Mouse (Mus musculus): Measurements from ENCODE around the gene Usp4. TPM values are rescaled to one million over a fixed set of nuclear protein-coding genes. Genes with fewer than 3 reads are reported as not detected.

Gene Usp4
- polyA plus RNA-seq, 1 experiment from 2014 or later: 132 TPM

DNA sequence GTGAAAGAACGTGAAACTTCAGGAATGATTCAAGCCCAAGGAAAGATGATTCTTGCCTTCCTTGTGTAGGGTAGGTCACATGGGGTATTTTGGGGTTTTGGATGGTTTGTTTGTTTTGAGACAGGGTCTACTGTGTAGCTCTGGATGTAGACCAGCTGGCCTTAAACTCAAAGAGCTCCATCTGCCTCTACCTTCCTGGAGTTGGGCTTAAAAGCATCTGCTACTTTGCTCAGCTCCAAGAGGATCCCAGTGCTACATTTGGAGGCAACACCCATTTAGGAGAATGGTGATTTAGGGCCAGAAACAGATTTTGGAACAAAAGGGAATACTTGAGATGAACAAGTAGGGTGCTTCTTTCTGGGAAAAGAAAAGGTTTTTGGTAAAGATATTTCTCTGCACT is 22.9 kb upstream of the Usp4 start:
- H3K27ac ChIP-seq: no peak overlapping the region
- no peak for ATAC-seq
- H3K9me3 ChIP-seq (replicated peaks): no peaks in the 10 kb centered on the region
- no peak overlapping the region for H3K4me3 ChIP-seq
- H3K27me3 ChIP-seq: no peaks in the 10 kb centered on the region
- no peak overlapping the region for H3K4me2 ChIP-seq
- H3K4me1 ChIP-seq: no peaks in the 10 kb centered on the region
- no peak overlapping the region for H3K9ac ChIP-seq
- peaks cover 41% of the 10 kb centered on the region for H3K36me3 ChIP-seq (ENCODE audit: poor library complexity, severe bottlenecking)
- 100% methylated on average over 1 of the region's 1 CpGs for WGBS

DNA sequence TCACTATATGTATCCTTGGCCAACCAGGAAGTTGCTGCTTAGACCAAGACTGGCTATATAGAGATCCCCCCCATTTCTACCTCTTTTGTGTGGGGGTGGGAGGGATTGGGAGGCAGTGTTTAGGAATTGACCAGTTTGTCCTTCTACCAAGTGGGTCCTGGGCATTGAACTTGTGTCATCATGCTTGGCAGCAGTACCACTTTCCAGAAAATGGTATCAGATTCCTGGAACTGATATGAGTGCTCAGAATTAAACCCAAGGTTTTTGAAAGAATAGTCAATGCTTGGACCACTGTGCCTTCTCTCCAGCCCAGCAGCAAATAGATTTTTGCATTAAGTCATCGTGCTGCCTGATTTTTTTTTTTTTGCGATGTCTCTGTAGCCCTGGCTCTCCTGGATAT is 21.8 kb upstream of the Usp4 start:
- no peak overlapping the region for H3K4me2 ChIP-seq
- 96% methylated on average over 2 of the region's 2 CpGs for WGBS
- no peak overlapping the region for H3K27ac ChIP-seq
- no peaks in the 10 kb centered on the region for H3K27me3 ChIP-seq
- no peaks in the 10 kb centered on the region for H3K4me1 ChIP-seq
- no peak overlapping the region for H3K4me3 ChIP-seq
- no peaks in the 10 kb centered on the region for H3K9me3 ChIP-seq (replicated peaks)
- peaks cover 49% of the 10 kb centered on the region for H3K36me3 ChIP-seq (ENCODE audit: poor library complexity, severe bottlenecking)
- no peak overlapping the region for H3K9ac ChIP-seq
- ATAC-seq: no peak

DNA sequence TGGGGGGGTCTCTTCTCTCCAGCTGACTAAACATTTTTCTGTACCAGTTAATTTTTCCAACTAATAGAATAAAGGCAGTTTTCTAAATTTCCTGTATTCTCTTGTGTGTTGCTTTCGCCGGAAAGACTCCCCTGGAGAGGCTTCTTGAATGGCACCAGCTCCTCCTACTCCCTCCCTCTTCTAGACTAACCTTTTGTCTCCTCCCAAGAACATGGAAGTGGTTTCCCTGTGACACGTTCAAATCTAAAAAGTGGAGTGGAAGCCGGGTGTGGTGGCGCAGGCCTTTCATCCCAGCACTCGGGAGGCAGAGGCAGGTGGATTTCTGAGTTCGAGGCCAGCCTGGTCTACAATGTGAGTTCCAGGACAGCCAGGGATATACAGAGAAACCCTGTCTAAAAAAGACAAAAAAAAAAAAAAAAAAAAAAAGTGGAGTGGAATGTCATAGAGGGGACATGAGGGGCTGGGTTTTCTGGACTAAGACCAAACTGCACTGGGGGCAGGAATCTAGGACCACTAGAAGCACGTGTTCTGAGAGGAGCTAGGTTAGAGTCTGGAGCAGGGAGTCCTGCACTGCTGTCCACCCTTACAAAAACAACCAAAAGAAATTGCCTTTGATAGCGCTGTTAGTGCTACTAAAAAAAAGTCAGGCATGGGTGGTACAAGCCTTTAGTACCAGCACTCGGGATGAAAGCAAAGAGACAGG is 9.7 kb upstream of the Usp4 start:
- whole genome bisulfite sequencing: 66% methylated on average over 10 of the region's 10 CpGs
- Histone ChIP-seq H3K27me3 (no peaks in the 10 kb centered on the region), H3K4me2 (peak overlapping the region; percentile 75), H3K9me3 (replicated peaks) (no peaks in the 10 kb centered on the region), H3K4me1 (peaks cover 20% of the 10 kb centered on the region), H3K4me3 (peak overlapping the region; percentile 58; the same call in 1 of the 2 replicates), H3K36me3 (ENCODE audit: poor library complexity, severe bottlenecking) (peaks cover 41% of the 10 kb centered on the region), H3K27ac (peak overlapping the region; percentile 91), H3K9ac (peak overlapping the region; percentile 86; the same call in 1 of the 2 replicates)
- ATAC-seq: no peak

DNA sequence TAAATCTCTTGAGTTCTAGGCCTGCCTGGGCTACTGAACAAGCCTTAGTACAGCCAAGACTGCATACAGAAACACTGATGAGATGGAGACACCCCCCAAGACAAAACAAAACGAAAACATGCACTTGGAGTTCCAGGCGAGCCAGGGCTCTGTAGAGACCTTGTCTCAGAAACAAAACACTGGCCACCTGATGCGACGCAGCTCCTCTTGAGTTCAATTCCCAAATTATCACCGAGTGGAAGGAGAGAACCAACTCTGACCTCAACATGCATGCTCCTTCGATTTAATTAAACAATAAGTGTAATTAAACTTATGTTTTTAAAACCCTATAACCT is 9.1 kb upstream of the Usp4 start:
- H3K9me3 ChIP-seq (replicated peaks): no peaks in the 10 kb centered on the region
- peaks cover 20% of the 10 kb centered on the region for H3K4me1 ChIP-seq
- peak overlapping the region; percentile 58 for H3K4me3 ChIP-seq
- peak overlapping the region; percentile 91 for H3K27ac ChIP-seq
- peak overlapping the region; percentile 75 for H3K4me2 ChIP-seq
- peaks cover 37% of the 10 kb centered on the region for H3K36me3 ChIP-seq (ENCODE audit: poor library complexity, severe bottlenecking)
- 30% methylated on average over 6 of the region's 6 CpGs for WGBS
- ATAC-seq: 0 out of 2 replicates have a peak, but pooled peaks have one; percentile 14
- no peaks in the 10 kb centered on the region for H3K27me3 ChIP-seq
- peak overlapping the region; percentile 86 for H3K9ac ChIP-seq

DNA sequence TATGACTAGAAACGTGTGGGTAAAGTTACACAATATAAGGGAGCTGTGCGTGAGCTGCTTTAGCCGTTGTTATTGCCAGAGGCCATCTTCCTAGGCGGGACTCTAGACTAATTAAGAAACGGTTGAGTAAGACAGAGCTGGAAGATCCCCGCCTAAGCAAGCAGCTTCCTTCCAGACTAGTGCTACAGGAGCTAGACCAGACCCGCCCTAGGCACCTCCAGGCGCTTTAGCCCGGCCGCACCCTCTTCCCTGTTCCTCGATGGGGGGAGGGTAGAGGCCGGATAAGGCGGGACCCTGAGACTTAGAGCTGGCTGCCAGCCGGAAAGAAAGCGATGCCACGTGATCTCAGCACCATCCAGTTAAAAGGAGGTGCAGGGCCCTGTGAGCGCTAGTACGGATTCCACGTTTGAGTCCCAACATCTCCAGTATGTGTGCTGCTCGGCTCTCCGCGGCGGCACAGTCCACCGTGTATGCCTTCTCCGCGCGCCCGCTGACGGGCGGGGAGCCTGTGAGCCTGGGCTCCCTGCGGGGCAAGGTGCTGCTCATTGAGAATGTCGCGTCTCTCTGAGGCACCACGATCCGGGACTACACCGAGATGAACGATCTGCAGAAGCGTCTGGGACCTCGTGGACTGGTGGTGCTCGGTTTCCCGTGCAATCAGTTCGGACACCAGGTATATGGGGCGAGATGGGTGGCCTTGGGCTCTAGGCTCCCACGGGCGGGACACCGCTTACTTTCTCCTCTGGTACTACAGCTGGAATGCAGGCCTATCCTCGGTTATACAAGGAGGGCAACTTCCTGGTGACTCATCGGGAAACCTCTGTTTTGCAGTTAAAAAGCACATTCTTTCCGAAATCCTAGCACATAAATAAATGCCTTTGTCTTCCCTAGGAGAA is 8.5 kb upstream of the Usp4 start, which contains the start of gene Gpx1:
Gene Gpx1, plus strand, starts transcription at position 18 of the 896 bp plus-strand sequence.
- Histone ChIP-seq H3K4me3 (peak within 1 kb of the TSS; percentile 58), H3K9me3 (replicated peaks) (no peaks in the 10 kb centered on the region), H3K4me2 (peak within 1 kb of the TSS; percentile 75), H3K27me3 (no peaks in the 10 kb centered on the region), H3K27ac (peak within 1 kb of the TSS; percentile 91), H3K9ac (peak within 1 kb of the TSS; percentile 86), H3K4me1 (peaks cover 20% of the 10 kb centered on the region), H3K36me3 (ENCODE audit: poor library complexity, severe bottlenecking) (peaks cover 31% of the 10 kb centered on the region)
- ATAC-seq: peak; percentile 97
- WGBS: under 1% methylated on average over 49 of the region's 49 CpGs

DNA sequence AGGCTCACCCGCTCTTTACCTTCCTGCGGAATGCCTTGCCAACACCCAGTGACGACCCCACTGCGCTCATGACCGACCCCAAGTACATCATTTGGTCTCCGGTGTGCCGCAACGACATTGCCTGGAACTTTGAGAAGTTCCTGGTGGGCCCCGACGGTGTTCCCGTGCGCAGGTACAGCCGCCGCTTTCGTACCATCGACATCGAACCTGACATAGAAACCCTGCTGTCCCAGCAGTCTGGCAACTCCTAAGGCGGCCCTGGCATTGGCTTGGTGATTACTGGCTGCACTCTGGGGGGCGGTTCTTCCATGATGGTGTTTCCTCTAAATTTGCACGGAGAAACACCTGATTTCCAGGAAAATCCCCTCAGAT is 7.8 kb upstream of the Usp4 start:
- H3K27ac ChIP-seq: peak overlapping the region; percentile 91; the same call in 1 of the 2 replicates
- peak overlapping the region; percentile 75 for H3K4me2 ChIP-seq
- peaks cover 20% of the 10 kb centered on the region for H3K4me1 ChIP-seq
- 15% methylated on average over 20 of the region's 20 CpGs for WGBS
- no peak for ATAC-seq
- H3K9ac ChIP-seq: peak overlapping the region; percentile 86
- H3K27me3 ChIP-seq: no peaks in the 10 kb centered on the region
- peaks cover 23% of the 10 kb centered on the region for H3K36me3 ChIP-seq (ENCODE audit: poor library complexity, severe bottlenecking)
- no peaks in the 10 kb centered on the region for H3K9me3 ChIP-seq (replicated peaks)
- peak overlapping the region; percentile 58 for H3K4me3 ChIP-seq

DNA sequence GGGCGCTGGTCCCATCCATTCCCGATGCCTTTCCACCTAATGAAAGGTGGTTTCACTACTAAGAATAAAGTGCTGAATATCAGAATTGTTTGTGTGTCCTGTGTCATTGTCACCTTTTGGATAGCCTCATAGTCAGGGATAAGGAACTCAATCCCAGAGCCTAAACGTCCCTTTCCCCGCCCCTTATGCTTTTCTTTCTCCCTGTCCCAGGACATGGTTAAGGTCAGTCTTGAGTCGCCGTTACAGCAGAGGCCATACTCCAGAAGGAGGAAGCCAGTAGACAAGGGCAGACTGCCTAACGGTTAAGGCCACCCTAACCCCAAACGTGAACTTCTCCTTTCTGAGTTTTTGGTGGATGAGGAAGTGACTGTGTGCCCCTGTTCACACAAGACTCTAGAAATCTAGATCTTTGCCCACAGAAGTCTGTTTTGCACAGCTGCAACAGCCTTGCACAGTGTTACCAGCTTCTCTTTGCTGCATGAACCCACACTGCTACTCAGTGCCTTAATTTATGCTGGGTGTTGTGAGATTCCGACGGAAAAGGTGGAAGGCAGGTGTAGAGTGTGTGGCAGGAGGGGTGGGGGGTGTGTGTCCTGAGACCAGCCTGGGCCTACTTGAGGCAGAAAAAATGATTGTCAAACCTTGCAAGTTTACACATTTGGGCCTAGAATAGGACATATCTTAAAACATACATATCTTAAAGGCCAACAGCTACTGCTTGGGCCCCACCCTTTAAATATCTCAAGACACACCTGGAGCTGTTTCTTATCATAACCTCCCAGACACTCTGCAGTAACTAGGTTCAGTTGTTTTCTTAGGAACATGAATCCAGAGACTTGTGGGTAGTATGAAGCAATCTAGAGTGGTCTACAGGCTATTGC is 7.2 kb upstream of the Usp4 start:
- Histone ChIP-seq H3K4me3 (peak overlapping the region; percentile 58), H3K9ac (peak overlapping the region; percentile 86), H3K9me3 (replicated peaks) (no peaks in the 10 kb centered on the region), H3K36me3 (ENCODE audit: poor library complexity, severe bottlenecking) (peaks cover 17% of the 10 kb centered on the region), H3K4me1 (peaks cover 20% of the 10 kb centered on the region), H3K27me3 (no peaks in the 10 kb centered on the region), H3K4me2 (peak overlapping the region; percentile 75), H3K27ac (no peak overlapping the region)
- 78% methylated on average over 10 of the region's 10 CpGs for WGBS
- no peak for ATAC-seq

DNA sequence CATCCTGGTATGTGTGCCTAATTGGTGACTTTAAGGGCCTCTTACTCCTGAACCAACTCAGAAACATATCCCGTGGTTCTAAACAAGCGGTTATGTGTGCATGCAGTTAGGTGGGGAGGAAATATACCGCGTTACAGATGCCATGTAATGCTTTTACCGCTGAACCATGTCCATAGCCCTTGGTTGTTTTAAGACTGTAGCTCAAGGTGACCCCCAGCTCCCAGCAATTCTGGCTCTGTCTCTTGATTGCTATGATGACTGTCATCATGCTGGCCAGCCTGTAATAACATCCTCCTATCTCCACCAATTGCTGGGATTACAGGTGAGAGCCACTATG is 6.5 kb upstream of the Usp4 start:
- peaks cover 23% of the 10 kb centered on the region for H3K4me1 ChIP-seq
- no peak overlapping the region for H3K27ac ChIP-seq
- H3K4me3 ChIP-seq: no peak overlapping the region
- H3K27me3 ChIP-seq: no peaks in the 10 kb centered on the region
- no peak for ATAC-seq
- H3K9me3 ChIP-seq (replicated peaks): no peaks in the 10 kb centered on the region
- 90% methylated on average over 5 of the region's 5 CpGs for WGBS
- H3K9ac ChIP-seq: no peak overlapping the region
- H3K4me2 ChIP-seq: 0 out of 2 replicates have a peak overlapping the region, but pooled peaks have one; percentile 75
- peaks cover 11% of the 10 kb centered on the region for H3K36me3 ChIP-seq (ENCODE audit: poor library complexity, severe bottlenecking)

DNA sequence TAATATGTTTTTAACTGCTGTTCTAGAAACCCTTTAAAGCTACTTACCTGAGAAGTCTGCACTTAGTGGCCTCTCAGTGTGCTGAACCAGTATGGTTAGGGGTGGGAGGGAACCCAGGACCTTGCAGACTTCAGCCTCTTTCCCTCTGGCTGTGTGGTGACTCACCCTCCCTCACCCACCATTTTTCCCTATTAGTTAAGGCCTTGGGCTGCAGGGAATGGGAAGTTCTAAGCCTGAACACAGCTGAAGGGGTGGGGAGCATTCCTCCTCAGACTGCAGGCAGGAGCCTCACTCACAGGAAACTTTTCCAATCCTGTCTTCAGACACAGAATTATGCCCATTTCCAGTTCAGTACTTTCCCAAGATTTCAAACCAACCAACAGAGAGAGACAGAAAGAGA is 5.9 kb upstream of the Usp4 start:
- Histone ChIP-seq H3K27ac (no peak overlapping the region), H3K27me3 (no peaks in the 10 kb centered on the region), H3K36me3 (ENCODE audit: poor library complexity, severe bottlenecking) (peaks cover 9% of the 10 kb centered on the region; the same call in 1 of the 2 replicates), H3K9me3 (replicated peaks) (no peaks in the 10 kb centered on the region), H3K4me3 (no peak overlapping the region), H3K4me1 (peaks cover 26% of the 10 kb centered on the region), H3K9ac (no peak overlapping the region), H3K4me2 (no peak overlapping the region)
- ATAC-seq: no peak

DNA sequence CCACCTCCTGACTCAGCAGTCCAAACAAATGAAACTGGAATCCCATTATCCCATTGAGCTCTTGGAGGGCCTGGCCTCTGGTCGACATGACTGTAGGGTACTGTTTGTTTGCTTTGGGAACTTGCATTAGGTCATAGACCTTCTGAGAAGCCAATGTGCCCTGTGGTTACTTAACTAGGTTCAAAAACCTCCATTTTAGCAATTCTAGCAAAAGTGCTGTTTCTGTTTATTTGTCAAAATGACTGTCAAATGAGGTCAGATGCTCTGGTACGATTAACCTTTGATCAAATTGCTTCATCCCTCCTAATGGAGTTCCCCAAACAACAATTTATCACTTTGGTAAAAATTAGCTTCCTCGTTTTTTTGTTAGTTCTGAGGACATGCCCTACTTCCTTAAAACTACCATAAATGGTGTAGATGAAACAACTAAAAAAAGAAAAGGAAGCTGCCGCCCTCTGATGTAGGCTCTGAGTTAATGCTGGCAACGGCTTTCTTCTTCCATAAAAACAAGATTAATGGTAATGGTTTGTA is 5.3 kb upstream of the Usp4 start:
- Histone ChIP-seq H3K4me1 (peaks cover 30% of the 10 kb centered on the region), H3K4me3 (no peak overlapping the region), H3K36me3 (ENCODE audit: poor library complexity, severe bottlenecking) (peaks cover 9% of the 10 kb centered on the region; the same call in 1 of the 2 replicates), H3K9me3 (replicated peaks) (no peaks in the 10 kb centered on the region), H3K27ac (no peak overlapping the region; the same call in 1 of the 2 replicates), H3K27me3 (no peaks in the 10 kb centered on the region), H3K9ac (no peak overlapping the region), H3K4me2 (no peak overlapping the region)
- 63% methylated on average over 5 of the region's 5 CpGs for WGBS
- no peak for ATAC-seq

DNA sequence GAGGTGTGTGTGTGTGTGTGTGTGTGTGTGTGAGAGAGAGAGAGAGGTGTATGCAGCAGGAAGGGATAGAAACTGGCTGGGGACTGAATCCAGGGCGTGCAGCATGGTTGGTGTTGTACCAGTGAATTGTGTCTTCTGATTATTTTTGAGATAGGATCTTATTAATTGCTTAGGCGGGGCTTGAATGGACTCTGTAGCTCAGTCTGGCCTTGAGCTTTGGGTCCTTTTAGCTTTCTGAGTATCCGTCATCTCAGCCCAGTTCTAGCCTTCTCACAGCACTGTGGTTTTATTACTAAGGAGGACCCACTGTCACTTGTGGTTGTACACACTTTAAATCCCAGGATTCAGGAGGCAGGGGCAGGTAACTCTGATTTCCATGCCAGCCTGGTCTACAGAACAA is 4.3 kb upstream of the Usp4 start:
- H3K4me2 ChIP-seq: no peak overlapping the region
- ATAC-seq: no peak
- H3K27me3 ChIP-seq: no peaks in the 10 kb centered on the region
- H3K9ac ChIP-seq: 0 out of 2 replicates have a peak overlapping the region, but pooled peaks have one; percentile 8
- H3K27ac ChIP-seq: no peak overlapping the region
- H3K36me3 ChIP-seq (ENCODE audit: poor library complexity, severe bottlenecking): 0 out of 2 replicates have a peak, but pooled peaks cover under 1% of the 10 kb centered on the region
- WGBS: 87% methylated on average over 3 of the region's 3 CpGs
- no peaks in the 10 kb centered on the region for H3K9me3 ChIP-seq (replicated peaks)
- H3K4me1 ChIP-seq: peaks cover 29% of the 10 kb centered on the region
- no peak overlapping the region for H3K4me3 ChIP-seq

All from forebrain, embryonic 13.5 days (tissue).